Mouse (Mus musculus) thymus, postnatal 4 days (tissue): ENCODE results near the gene Fam163a.
"Not testable (repeated sequence)": the region's sequence is repeated elsewhere in the genome, so short reads cannot be mapped to it uniquely, and the experiment has no call there.

Experiments
- DNase-seq: peaks from one replicate; pipeline ENCODE4 v3.0.0; 2021

Fam163a gene

GRCm38 (mm10) chr1:156204656-156205131 lies at the start of gene Fam163a:
TSS of gene Fam163a (minus strand) at chr1:156205026.
- DNase-seq = peak; percentile 69

DNA sequence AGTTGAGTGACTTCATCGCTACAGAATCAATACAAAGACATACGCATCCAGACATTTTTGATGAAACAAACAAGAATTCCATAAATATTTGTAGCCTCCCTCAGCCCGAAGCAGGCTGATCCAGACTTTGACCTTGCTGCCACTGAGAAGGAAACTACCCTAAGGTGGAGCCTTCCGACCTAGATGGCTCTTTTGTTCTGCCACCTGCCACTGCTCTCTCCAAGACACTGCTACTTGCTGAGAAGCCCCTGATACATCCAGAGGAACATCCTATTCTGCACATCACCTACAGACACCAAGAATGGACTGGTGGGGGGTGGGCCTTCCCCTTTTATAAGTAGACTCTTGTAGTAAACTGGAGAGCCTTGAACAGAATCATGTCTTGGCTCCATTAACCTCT lies 46.3 kb upstream of the Fam163a start:
- not testable (repeated sequence) for DNase-seq

DNA sequence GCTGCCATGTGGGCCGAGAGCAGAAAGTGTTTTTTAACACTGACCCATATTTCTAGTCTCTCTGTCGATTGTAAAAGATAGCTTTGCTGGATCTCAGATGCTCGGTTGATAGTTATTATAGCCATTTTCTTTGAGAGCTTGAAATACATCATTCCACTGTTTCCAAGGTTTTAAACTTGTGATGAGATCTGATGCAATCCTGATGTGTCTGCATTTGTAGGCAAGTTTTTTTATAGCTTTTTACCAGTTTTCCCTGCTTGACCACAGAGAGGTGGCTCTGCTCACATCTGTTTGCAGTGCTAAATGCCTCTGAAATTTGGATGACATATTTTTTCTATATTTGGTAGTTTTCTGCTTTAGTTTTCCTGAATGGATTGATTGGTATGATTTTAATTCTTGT lies 43.1 kb upstream of the Fam163a start:
- DNase-seq = no peak

DNA sequence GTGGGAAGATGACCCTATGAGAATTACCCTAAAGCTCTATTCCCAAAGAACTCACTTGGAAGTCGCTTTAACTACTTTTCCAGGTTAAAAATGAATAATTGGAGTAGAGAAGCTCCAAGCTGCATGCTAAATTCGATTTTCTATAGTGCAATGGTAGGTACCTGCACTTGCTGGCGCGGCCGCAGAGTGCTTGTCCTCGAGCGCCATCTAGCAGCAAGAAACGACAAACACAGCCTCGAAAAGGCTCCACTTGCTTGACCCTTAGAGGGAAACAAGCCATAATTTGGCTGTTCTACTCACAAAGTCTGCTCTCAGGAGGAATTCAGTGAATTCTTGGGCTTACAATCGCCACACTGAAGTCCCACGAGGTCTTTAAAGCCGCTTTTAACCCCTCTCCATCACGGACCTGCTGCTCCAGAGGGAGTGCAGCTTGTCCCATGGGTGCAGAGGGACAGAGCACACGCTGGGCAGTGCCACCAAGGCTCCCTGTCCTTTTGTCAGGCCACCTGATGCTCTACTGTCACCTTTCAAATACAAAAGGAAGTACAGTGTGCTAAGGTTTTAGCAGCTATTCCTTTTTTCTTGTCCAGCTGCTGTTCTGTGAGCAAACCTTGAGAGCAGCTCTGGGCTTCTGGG lies 37.0 kb upstream of the Fam163a start:
- peak; percentile 81 for DNase-seq

GRCm38 (mm10) chr1:156241035-156241434 lies 36.2 kb upstream of the Fam163a start:
- DNase-seq = peak; percentile 80

DNA sequence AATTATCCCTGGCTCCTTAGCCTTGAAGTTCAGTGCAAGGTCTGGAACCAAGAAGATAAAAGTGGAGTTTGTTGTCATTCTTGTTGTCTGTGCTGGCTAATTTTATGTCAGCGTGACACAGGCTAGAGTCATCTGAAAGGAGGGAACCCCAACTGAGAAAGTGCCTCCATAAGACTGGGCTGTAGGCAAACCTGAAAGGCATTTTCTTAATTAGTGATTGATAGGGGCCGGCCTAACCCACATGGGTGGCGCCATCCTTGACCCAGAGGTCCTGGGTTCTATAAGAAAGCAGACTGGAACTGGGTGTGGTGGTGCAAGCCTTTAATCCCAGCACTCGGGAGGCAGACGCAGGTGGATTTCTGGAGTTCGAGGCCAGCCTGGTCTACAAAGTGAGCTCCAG lies 26.3 kb upstream of the Fam163a start:
- DNase-seq = no peak

- no peak for DNase-seq
These were observed 25.7 kb upstream of the Fam163a start for GRCm38 (mm10) chr1:156230339-156231089.

- DNase-seq = peak; percentile 87
These were observed 24.6 kb upstream of the Fam163a start for GRCm38 (mm10) chr1:156229448-156229847.

DNA sequence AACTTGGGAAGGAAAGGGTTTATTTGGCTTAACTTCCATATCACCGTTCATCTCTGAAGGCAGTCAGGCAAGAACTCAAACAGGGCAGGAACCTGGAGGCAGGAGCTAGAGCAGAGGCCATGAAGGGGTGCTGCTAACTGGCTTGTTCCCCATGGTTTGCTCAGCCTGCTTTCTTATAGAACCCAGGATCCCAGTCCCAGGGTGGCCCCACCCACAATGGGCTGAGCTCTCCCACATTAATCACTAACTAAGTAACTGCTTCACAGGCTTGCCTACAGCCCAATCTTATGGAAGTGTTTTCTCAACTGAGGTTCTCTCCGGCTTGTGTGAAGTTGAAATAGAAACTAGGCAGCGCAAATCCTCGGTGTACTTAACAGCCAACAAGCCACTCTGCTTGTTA lies 23.9 kb upstream of the Fam163a start:
- no peak for DNase-seq

- DNase-seq = no peak
These were observed 22.1 kb upstream of the Fam163a start for GRCm38 (mm10) chr1:156226903-156227302.

DNA sequence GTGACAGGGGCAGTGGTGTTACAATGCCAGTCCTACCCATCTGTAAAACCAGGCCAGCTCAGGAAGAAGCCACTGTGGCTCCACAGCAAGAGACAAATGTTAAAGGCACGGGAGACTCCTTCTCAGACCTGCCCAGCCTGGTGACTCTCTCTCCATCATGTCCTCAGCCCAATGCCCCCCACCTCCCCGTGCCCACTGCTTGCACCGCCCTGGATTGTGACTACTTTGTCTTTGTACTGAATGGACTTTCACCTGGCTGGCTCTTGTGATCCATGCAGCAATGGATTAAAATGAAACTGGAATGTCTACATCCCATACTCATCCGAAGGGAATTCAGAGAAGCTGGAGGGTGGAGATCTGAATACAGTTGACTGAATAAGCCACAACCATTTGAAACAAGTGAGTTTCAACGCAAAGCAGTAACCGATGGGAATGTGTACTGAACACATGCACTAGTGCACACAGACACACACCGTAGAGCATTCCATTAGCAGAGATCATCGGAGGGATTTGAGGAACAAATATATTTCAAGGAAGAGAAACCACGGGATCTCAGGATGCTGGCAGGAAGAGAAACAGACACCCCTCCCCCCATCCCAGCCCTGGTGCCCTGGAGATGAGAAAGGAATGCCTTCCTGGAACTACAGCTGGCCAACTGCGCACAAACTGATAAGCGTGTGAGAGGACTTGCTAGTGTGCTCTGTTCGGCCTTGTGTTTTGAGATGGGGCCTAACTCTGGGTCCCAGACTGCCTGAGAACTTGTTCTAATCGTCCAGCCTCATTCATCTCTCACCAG lies 17.6 kb upstream of the Fam163a start:
- DNase-seq = no peak

GRCm38 (mm10) chr1:156221327-156221726 lies 16.5 kb upstream of the Fam163a start:
- DNase-seq = no peak

GRCm38 (mm10) chr1:156218573-156218972 lies 13.7 kb upstream of the Fam163a start:
- no peak for DNase-seq

GRCm38 (mm10) chr1:156217941-156218340 lies 13.1 kb upstream of the Fam163a start:
- no peak for DNase-seq

DNA sequence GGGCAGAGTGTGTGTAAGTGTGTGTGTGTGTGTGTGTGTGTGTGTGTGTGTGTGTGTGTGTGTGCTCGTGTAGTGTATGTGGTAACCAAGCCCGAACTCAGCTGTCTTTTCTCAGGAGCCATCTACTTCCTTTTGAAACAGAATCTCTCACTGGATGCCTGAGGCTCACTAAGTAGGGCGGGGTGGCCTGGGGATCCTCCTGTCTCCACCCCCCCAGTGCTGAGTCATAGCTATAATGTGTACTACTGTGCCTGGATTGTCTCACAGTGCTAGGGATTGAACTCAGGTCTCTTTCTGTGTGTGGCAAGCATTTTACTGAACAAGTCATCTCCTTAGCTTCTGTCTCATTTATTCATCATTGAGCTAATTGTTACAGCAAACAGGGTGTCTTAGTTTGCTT lies 12.6 kb upstream of the Fam163a start:
- DNase-seq = peak; percentile 64

GRCm38 (mm10) chr1:156216249-156216648 lies 11.4 kb upstream of the Fam163a start:
- no peak for DNase-seq

DNA sequence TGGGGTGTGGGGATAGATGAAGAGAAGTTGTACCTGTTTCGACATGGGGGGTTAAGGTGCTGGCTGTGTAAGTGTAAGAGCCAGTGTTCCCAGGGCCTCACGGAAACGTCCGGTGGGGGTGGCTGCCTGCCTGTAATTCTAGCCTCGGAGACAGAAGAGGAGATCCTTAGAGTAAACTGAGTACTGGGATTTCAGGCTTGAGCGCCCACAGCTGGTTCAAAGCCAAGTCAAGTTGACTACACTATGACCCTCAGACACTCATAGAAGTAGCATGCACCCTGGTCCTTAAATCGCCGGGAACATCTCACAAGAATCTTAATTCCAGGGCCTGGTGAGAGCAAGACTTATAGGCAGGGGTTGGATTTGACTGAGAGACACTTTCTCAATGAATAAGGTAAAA lies 9.8 kb upstream of the Fam163a start:
- no peak for DNase-seq

GRCm38 (mm10) chr1:156212923-156213322 lies 8.1 kb upstream of the Fam163a start:
- no peak for DNase-seq

GRCm38 (mm10) chr1:156211809-156212317 lies 7.0 kb upstream of the Fam163a start:
- no peak for DNase-seq

GRCm38 (mm10) chr1:156205164-156205563 lies 338 bp upstream of the Fam163a start:
- DNase-seq = no peak

DNA sequence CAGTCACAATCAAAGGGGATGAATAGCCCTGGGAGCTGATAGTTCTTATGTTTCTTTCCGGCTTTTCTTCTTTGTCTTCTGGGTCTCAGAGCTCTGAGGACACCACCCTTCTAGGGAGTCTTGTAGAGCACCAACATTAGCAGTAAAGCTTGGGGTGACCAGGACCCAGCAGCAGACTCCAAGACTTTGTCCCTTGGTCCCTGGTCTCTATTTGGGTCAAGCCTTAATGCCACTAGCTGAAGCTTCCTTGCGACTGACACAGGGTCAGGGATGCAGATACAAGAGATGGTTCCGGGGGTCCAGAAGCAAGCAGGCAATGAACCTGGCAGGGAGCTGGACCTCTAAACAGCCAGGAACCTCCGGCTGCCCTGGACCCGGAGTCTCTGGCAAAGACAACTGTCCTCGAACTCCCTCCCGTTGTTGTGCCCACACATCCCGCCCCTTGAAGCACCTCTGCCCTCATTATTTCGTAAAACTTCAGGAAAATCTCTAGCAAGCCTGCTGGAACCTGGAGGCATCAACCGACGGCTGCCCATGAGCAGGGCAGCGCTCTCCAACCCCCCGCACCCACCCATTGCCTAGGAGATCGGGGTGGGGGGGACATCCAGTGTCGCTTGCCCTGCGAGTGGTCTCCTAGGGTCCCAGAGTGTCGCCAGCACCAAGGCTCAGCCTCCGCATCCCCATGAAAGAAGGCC lies 718 bp downstream of the Fam163a start:
- no peak for DNase-seq

DNA sequence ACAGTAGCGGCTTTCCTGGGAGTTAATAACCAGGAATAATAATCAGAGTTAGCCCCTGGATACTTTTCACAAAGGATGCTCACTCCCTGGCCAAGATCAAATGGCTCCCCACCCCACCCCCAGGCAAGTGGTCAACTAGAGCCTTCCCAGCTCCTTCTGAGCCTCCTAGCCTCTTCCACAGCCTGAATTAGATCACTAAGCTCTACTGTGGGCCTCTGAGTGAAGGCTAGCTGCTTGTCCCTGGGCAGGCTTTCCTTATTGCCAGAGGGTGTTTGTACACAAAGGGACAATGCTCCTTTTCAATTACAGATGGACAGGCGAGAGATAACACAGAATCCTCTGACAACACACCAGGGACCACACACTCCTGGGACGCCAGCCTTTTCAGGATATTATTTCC lies 2.2 kb downstream of the Fam163a start:
- no peak for DNase-seq

DNA sequence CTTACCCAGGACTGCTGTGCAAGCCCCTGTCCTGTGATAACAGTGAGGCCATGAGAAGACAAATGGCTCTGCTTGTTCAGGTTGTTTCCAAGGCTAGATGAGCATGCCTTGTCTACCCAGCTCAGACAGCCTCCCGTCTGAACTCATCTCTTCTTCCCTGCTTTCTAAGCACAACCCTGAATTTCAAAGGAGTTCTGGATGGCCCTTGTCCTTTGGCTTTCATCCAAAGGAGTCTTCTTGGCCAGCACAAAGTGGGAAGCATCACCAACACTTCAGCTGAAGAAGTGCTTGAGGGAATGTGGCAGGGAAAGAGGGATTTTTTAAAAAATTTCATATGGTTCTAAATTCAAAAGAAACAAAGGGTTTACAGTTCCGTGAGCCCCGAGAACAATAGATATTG lies 3.8 kb downstream of the Fam163a start:
- DNase-seq = no peak
